9 mouse cellular contexts compared by ENCODE assay signal in the genomic region with DNA sequence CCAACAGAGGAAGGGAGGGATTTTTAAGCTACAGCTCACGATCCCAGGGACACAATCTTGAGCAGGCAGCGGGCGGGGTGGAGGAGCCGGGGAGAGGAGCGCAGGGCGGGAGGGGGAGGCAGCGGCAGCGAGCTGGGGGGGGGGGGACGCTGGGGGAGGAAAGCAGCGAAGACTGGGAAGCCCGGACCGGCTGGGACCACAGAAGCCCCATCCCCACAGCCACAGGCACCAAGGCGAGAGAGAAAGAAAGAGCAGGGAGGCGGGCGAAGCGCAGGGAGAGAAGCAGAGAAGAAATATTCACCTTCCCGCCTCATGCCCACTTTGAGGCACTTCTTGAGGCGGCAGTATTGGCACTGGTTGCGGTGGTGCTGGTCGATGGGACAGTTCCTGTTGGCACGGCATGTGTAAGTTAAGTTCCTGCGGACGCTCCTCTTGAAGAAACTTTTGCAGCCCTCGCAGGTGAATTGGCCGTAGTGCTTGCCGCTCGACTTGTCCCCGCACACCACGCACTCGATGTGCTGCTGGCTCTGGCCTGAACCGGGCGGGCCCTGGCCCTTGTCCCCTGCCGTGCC. TPM values are rescaled to one million over a fixed set of nuclear protein-coding genes. Genes with fewer than 3 reads are reported as not detected.
DNase-seq lines count a peak whose midpoint lies in the region; ATAC-seq lines count a peak whose summit lies in the region.
"Had no signal": no experiment of that assay in that cellular context is flagged by ENCODE, and none has a peak within 500 bp of the region (broad histone marks: within the 10 kb centered on the region; RNA-seq: fewer than 3 reads in every experiment).

No protein-coding gene starts in this region.

- H3K27ac ChIP-seq in kidney, embryonic 15.5 days = peak overlapping the region; percentile 98
- H3K27ac ChIP-seq in embryonic facial prominence, embryonic 10.5 days (replicated peaks) = peak overlapping the region; percentile 100
- peak overlapping the region; percentile 100 for H3K27ac ChIP-seq in hindbrain, embryonic 13.5 days
- H3K27ac ChIP-seq in lung, embryonic 16.5 days (ENCODE audit: low read length) = peak overlapping the region; percentile 94
- H3K27ac ChIP-seq: macrophage had no signal

- peak; percentile 8; the same call in 1 of the 2 replicates for ATAC-seq in kidney, embryonic 15.5 days (replicated peaks; ENCODE audit: low FRiP score)
- no peak for ATAC-seq in hindbrain, embryonic 13.5 days (ENCODE audit: low FRiP score)
- ATAC-seq in lung, embryonic 16.5 days (ENCODE audit: low read depth) = peak; percentile 32
- ATAC-seq in erythroid progenitor cell, adult 5-6 weeks (replicated peaks; ENCODE audit: low FRiP score, poor library complexity, severe bottlenecking) = no peak

- peak overlapping the region; percentile 91 for H3K9ac ChIP-seq in kidney, embryonic 15.5 days
- H3K9ac ChIP-seq in hindbrain, embryonic 13.5 days = peak overlapping the region; percentile 96
- peak overlapping the region; percentile 89 for H3K9ac ChIP-seq in lung, embryonic 16.5 days (ENCODE audit: low read length)

- H3K36me3 ChIP-seq in kidney, embryonic 15.5 days = 0 out of 2 replicates have a peak, but pooled peaks cover 4% of the 10 kb centered on the region
- H3K36me3 ChIP-seq in embryonic facial prominence, embryonic 10.5 days (replicated peaks) = peaks cover 34% of the 10 kb centered on the region
- H3K36me3 ChIP-seq in hindbrain, embryonic 13.5 days = peaks cover 8% of the 10 kb centered on the region
- H3K36me3 ChIP-seq in lung, embryonic 16.5 days (ENCODE audit: control insufficient read depth, insufficient read depth, low read length) = no peaks in the 10 kb centered on the region

- under 1% methylated on average over 31 of the region's 33 CpGs for WGBS in kidney, embryonic 15.5 days
- 0% methylated on average over 33 of the region's 33 CpGs for WGBS in embryonic facial prominence, embryonic 10.5 days
- under 1% methylated on average over 30 of the region's 33 CpGs for WGBS in hindbrain, embryonic 13.5 days
- 1% methylated on average over 28 of the region's 33 CpGs for WGBS in lung, embryonic 16.5 days

- H3K4me3 ChIP-seq in kidney, embryonic 15.5 days (replicated peaks) = peak overlapping the region; percentile 86
- peak overlapping the region; percentile 90 for H3K4me3 ChIP-seq in embryonic facial prominence, embryonic 10.5 days
- H3K4me3 ChIP-seq in hindbrain, embryonic 13.5 days = peak overlapping the region; percentile 68
- peak overlapping the region; percentile 77 for H3K4me3 ChIP-seq in lung, embryonic 16.5 days (ENCODE audit: low read length)

- peaks cover 15% of the 10 kb centered on the region for H3K27me3 ChIP-seq in kidney, embryonic 15.5 days
- peaks cover 26% of the 10 kb centered on the region for H3K27me3 ChIP-seq in embryonic facial prominence, embryonic 10.5 days (replicated peaks; ENCODE audit: low read depth, poor library complexity, severe bottlenecking)
- no peaks in the 10 kb centered on the region for H3K27me3 ChIP-seq in hindbrain, embryonic 13.5 days
- peaks cover 40% of the 10 kb centered on the region for H3K27me3 ChIP-seq in lung, embryonic 16.5 days (ENCODE audit: control insufficient read depth, insufficient read depth, low read depth, low read length)

- H3K4me1 ChIP-seq in kidney, embryonic 15.5 days = peaks cover 29% of the 10 kb centered on the region
- H3K4me1 ChIP-seq in embryonic facial prominence, embryonic 10.5 days = peaks cover 21% of the 10 kb centered on the region
- H3K4me1 ChIP-seq in hindbrain, embryonic 13.5 days (replicated peaks) = peaks cover 16% of the 10 kb centered on the region
- H3K4me1 ChIP-seq in lung, embryonic 16.5 days (replicated peaks; ENCODE audit: control insufficient read depth, insufficient read depth, low read length) = peaks cover 14% of the 10 kb centered on the region

- no peak for DNase-seq in kidney, adult 11 months
- peak; percentile 53 for DNase-seq in NIH3T3 (ENCODE audit: low read depth)
- DNase-seq in embryonic facial prominence, embryonic 10.5 days (ENCODE audit: low spot score) = no peak
- no peak for DNase-seq in c-Kit-positive CD71-positive TER-119-positive erythroid progenitor cells, embryonic 14.5 days (ENCODE audit: low spot score)

- no peaks in the 10 kb centered on the region for H3K9me3 ChIP-seq in kidney, embryonic 15.5 days (replicated peaks)
- no peaks in the 10 kb centered on the region for H3K9me3 ChIP-seq in embryonic facial prominence, embryonic 10.5 days
- H3K9me3 ChIP-seq in hindbrain, embryonic 13.5 days = no peaks in the 10 kb centered on the region
- no peaks in the 10 kb centered on the region for H3K9me3 ChIP-seq in lung, embryonic 16.5 days (ENCODE audit: control insufficient read depth, low read length)

- peak overlapping the region; percentile 85 for H3K4me2 ChIP-seq in kidney, embryonic 15.5 days
- peak overlapping the region; percentile 74 for H3K4me2 ChIP-seq in hindbrain, embryonic 13.5 days
- peak overlapping the region; percentile 83 for H3K4me2 ChIP-seq in lung, embryonic 16.5 days (ENCODE audit: low read depth, low read length)

RNA-seq across cellular contexts. Expression of a gene that starts 1.7 kb away (rescaled TPM):
- 15.1 and 18.1 TPM in 2 replicates for polyA plus RNA-seq in kidney, embryonic 15.5 days (2015; fragmentation: Nextera tagmentation; extraction: Ambion mirVana)
- 54.4 and 58.6 TPM in 2 replicates for polyA plus RNA-seq in embryonic facial prominence, embryonic 10.5 days (2016; fragmentation: Nextera tagmentation; extraction: Ambion mirVana)
- 68.9 and 71.3 TPM in 2 replicates for polyA plus RNA-seq in hindbrain, embryonic 13.5 days (2015; fragmentation: Nextera tagmentation; extraction: Ambion mirVana)
- polyA plus RNA-seq in lung, embryonic 16.5 days (2015; fragmentation: Nextera tagmentation; extraction: Ambion mirVana) = 3.6 and 3.7 TPM in 2 replicates
- total RNA-seq in erythroid progenitor cell, adult 5-6 weeks (2015; ENCODE audit: low replicate concordance) = not detected in 2 replicates
- not detected in 2 replicates for total RNA-seq in erythroid progenitor cell, adult 5-6 weeks (2017; ENCODE audit: low replicate concordance)
- polyA plus RNA-seq: macrophage had no signal

Comparison
In these comparisons a context has a peak if more than half of its experiments do, and no peak if none do; other contexts are left out.
1. ATAC-seq: peak in kidney, embryonic 15.5 days (single experiment) and lung, embryonic 16.5 days (single experiment); none in hindbrain, embryonic 13.5 days (single experiment) and erythroid progenitor cell, adult 5-6 weeks (single experiment).
2. Peak in every context shown above with its lines, with median percentiles within 50 percentile points of each other: H3K27ac ChIP-seq, H3K4me2 ChIP-seq, H3K4me3 ChIP-seq and H3K9ac ChIP-seq.